Mouse (Mus musculus): Measurements from ENCODE around the gene Lin54. TPM values are rescaled to one million over a fixed set of nuclear protein-coding genes. Genes with fewer than 3 reads are reported as not detected.
A peak's percentile ranks its signal among the peaks of the same experiment; 100 is the strongest.

Gene Lin54
- polyA plus RNA-seq, 1 experiment from 2014 or later, result 12.5 TPM

DNA sequence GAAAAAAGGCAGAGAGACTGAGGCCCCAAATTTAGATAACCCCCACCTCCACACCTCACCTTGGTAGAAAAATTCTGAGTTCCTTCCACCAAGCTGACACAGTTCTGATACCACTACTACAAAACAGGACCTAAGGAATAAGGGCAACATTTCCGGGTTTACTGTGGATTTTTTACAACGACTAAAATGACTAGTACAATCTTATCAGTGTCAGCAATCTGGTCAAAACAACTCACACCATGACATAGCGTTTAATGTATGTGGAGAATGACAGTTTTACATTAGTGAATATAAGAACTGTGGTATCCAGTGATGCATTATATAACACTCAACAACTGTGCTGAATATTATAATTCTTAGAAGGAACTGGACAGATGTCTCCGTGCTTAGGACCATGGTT is 828 bp upstream of the Lin54 start:
- Histone ChIP-seq H3K9ac (ENCODE audit: low read depth, low read length) (no peak overlapping the region), H3K27ac (replicated peaks; ENCODE audit: low read depth, low read length) (no peak overlapping the region), H3K9me3 (ENCODE audit: control insufficient read depth, low read length) (no peaks in the 10 kb centered on the region), H3K4me3 (ENCODE audit: low read depth, low read length) (no peak overlapping the region), H3K27me3 (replicated peaks; ENCODE audit: control insufficient read depth, insufficient read depth, low read length) (no peaks in the 10 kb centered on the region), H3K4me2 (ENCODE audit: low read depth, low read length) (peak overlapping the region; percentile 94; the same call in 1 of the 2 replicates), H3K4me1 (ENCODE audit: control insufficient read depth, insufficient read depth, low read length) (peaks cover 21% of the 10 kb centered on the region), H3K36me3 (ENCODE audit: control insufficient read depth, insufficient read depth, low read length) (no peaks in the 10 kb centered on the region)
- ATAC-seq (ENCODE audit: low read depth), result no peak
- 76% methylated on average over 4 of the region's 4 CpGs for WGBS
- DNase-seq (ENCODE audit: low spot score), result no peak

DNA sequence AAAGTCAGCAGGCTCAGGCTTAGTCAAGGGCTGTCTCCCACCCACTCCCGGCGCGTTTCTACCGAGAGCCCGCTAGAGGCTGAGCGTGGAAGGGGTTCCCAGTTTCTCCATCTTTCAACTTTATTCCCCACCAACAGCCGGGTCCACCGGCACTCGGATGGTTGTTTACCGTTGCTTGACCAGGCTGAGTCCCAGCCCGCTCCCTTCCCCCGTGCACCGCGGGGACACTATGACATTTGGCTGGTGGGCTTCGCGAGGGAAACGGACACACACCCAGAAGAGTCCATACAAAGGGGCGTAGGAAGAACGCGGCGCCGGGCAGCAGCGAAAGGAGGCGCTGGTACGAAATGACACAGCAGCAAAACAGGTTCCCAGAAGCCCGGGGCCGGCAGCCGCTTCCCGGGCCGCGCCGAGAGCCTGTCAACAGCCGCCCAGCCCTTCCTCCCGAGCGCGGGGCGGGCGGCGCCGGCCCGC is 571 bp downstream of the Lin54 start:
- Histone ChIP-seq H3K27me3 (replicated peaks; ENCODE audit: control insufficient read depth, insufficient read depth, low read length) (no peaks in the 10 kb centered on the region), H3K4me1 (ENCODE audit: control insufficient read depth, insufficient read depth, low read length) (peaks cover 21% of the 10 kb centered on the region), H3K4me3 (ENCODE audit: low read depth, low read length) (peak overlapping the region; percentile 88), H3K9me3 (ENCODE audit: control insufficient read depth, low read length) (no peaks in the 10 kb centered on the region), H3K4me2 (ENCODE audit: low read depth, low read length) (peak overlapping the region; percentile 94), H3K27ac (replicated peaks; ENCODE audit: low read depth, low read length) (peak overlapping the region; percentile 58; the same call in 1 of the 2 replicates), H3K9ac (ENCODE audit: low read depth, low read length) (peak overlapping the region; percentile 66), H3K36me3 (ENCODE audit: control insufficient read depth, insufficient read depth, low read length) (no peaks in the 10 kb centered on the region)
- WGBS, result under 1% methylated on average over 25 of the region's 41 CpGs
- DNase-seq (ENCODE audit: low spot score) (peak; percentile 37), ATAC-seq (ENCODE audit: low read depth) (peak; percentile 7; the same call in 1 of the 2 replicates)

DNA sequence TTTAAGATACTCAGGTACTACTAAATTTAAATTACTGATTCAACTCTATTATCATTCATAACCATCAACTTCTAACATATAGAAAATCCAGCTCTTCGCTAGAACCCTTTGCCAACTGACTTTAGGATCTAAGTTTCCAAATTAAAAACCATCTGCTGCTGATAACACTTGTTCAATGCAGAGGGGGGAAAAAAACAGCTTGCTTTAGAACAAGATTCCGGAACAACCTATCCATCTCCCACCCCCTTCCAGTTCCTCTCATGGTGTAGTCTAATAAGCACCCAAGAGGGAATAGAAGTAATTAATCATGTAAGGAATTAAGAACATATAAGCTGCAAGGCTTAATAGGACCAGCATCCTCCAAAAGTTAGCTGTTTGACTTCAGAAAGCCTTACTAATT is 1.2 kb downstream of the Lin54 start:
- Histone ChIP-seq H3K9me3 (ENCODE audit: control insufficient read depth, low read length) (no peaks in the 10 kb centered on the region), H3K27me3 (replicated peaks; ENCODE audit: control insufficient read depth, insufficient read depth, low read length) (no peaks in the 10 kb centered on the region), H3K27ac (replicated peaks; ENCODE audit: low read depth, low read length) (no peak overlapping the region), H3K4me1 (ENCODE audit: control insufficient read depth, insufficient read depth, low read length) (peaks cover 21% of the 10 kb centered on the region), H3K4me3 (ENCODE audit: low read depth, low read length) (peak overlapping the region; percentile 88), H3K36me3 (ENCODE audit: control insufficient read depth, insufficient read depth, low read length) (no peaks in the 10 kb centered on the region), H3K4me2 (ENCODE audit: low read depth, low read length) (peak overlapping the region; percentile 94), H3K9ac (ENCODE audit: low read depth, low read length) (peak overlapping the region; percentile 66; the same call in 1 of the 2 replicates)
- WGBS, result 19% methylated on average over 2 of the region's 2 CpGs
- ATAC-seq (ENCODE audit: low read depth) (no peak), DNase-seq (ENCODE audit: low spot score) (no peak)

DNA sequence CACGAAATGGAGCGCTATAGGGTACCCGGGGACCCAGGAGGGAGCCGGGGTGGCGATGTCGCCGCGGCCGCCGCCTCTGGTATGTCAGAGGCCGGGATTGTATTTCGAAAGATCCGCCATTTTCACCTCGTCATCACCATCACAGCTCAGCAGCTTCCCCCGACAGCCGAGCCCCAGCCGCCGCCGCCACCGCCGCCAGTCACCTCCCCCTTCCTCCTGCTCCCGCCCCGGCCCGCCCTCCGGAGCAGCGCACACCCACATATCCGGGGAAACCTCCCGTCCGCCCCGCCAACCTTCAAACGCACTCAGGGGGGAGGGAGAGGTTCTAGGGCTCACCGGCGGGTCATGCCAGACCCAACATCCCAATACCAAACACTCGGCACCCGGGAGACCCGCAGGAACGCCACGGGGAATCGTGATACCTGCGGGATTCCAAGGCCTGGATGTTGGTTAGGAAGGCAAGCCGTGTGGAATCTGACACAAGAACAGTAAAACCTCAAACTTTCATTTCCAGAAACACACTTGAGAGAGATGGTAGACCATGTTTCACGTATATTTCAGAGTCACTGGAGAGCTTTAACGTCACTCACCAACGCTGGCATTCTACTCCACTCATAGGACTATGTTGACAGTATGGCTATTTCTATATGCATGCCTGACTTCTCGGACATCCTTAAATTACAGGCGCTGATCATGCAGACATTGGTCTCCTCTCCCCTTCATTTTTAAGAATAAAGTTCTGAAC is 1.8 kb downstream of the Lin54 start:
- WGBS, result under 1% methylated on average over 34 of the region's 46 CpGs
- peak overlapping the region; percentile 84 for H3K9ac ChIP-seq (ENCODE audit: low read depth, low read length)
- no peaks in the 10 kb centered on the region for H3K27me3 ChIP-seq (replicated peaks; ENCODE audit: control insufficient read depth, insufficient read depth, low read length)
- H3K4me3 ChIP-seq (ENCODE audit: low read depth, low read length), result peak overlapping the region; percentile 88
- H3K4me1 ChIP-seq (ENCODE audit: control insufficient read depth, insufficient read depth, low read length), result peaks cover 21% of the 10 kb centered on the region
- H3K9me3 ChIP-seq (ENCODE audit: control insufficient read depth, low read length), result no peaks in the 10 kb centered on the region
- DNase-seq (ENCODE audit: low spot score) (peak; percentile 84), ATAC-seq (ENCODE audit: low read depth) (peak; percentile 81)
- H3K4me2 ChIP-seq (ENCODE audit: low read depth, low read length), result peak overlapping the region; percentile 94
- no peaks in the 10 kb centered on the region for H3K36me3 ChIP-seq (ENCODE audit: control insufficient read depth, insufficient read depth, low read length)
- H3K27ac ChIP-seq (replicated peaks; ENCODE audit: low read depth, low read length), result peak overlapping the region; percentile 72

DNA sequence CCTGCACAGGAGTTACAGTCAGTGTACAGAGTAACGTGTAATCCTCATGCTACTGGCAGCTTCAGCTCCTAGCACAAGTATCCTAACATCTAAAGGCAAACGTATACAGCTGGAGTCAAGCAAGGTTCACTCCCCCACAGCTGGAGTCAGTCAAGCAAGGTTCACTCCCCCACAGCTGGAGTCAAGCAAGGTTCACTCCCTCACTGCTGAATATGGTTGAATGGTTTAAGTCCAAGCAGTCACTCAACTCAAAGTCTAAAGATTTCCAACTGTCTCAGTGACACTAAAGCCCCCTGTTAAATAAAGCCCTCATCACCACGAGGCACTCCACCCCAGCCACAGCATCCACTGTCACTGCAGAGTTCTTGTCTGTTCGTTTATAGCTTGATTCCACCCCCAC is 8.7 kb downstream of the Lin54 start:
- Histone ChIP-seq H3K27ac (replicated peaks; ENCODE audit: low read depth, low read length) (no peak overlapping the region), H3K9me3 (ENCODE audit: control insufficient read depth, low read length) (no peaks in the 10 kb centered on the region), H3K4me1 (ENCODE audit: control insufficient read depth, insufficient read depth, low read length) (no peaks in the 10 kb centered on the region), H3K4me3 (ENCODE audit: low read depth, low read length) (no peak overlapping the region), H3K9ac (ENCODE audit: low read depth, low read length) (no peak overlapping the region), H3K36me3 (ENCODE audit: control insufficient read depth, insufficient read depth, low read length) (no peaks in the 10 kb centered on the region), H3K27me3 (replicated peaks; ENCODE audit: control insufficient read depth, insufficient read depth, low read length) (no peaks in the 10 kb centered on the region), H3K4me2 (ENCODE audit: low read depth, low read length) (no peak overlapping the region)
- 64% methylated on average over 4 of the region's 4 CpGs for WGBS
- DNase-seq (ENCODE audit: low spot score) (no peak), ATAC-seq (ENCODE audit: low read depth) (no peak)

DNA sequence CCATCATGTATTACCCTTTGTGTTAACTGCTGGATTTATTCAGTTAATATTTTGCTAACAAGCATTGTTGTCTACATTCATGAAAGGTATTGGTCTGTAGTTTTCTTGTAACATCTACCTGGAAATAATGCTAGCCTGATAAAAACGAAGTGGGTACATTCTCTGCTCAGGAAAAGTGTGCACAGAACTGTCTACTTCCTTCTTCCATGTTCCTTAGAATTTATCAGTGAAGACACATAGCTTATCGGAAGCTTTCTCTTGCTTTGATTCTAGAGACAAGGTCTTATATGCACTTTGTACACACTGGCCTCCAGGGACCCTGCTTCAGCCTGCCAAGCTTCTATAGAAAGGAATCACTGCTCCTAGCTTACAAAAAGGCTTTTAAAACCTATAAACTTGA is 11.1 kb downstream of the Lin54 start:
- Histone ChIP-seq H3K27ac (replicated peaks; ENCODE audit: low read depth, low read length) (no peak overlapping the region), H3K9me3 (ENCODE audit: control insufficient read depth, low read length) (no peaks in the 10 kb centered on the region), H3K36me3 (ENCODE audit: control insufficient read depth, insufficient read depth, low read length) (peaks cover 3% of the 10 kb centered on the region; the same call in 1 of the 2 replicates), H3K4me3 (ENCODE audit: low read depth, low read length) (no peak overlapping the region), H3K4me1 (ENCODE audit: control insufficient read depth, insufficient read depth, low read length) (no peaks in the 10 kb centered on the region), H3K9ac (ENCODE audit: low read depth, low read length) (no peak overlapping the region), H3K27me3 (replicated peaks; ENCODE audit: control insufficient read depth, insufficient read depth, low read length) (no peaks in the 10 kb centered on the region), H3K4me2 (ENCODE audit: low read depth, low read length) (no peak overlapping the region)
- DNase-seq (ENCODE audit: low spot score) (no peak), ATAC-seq (ENCODE audit: low read depth) (no peak)
- WGBS, result 85% methylated on average over 2 of the region's 2 CpGs

DNA sequence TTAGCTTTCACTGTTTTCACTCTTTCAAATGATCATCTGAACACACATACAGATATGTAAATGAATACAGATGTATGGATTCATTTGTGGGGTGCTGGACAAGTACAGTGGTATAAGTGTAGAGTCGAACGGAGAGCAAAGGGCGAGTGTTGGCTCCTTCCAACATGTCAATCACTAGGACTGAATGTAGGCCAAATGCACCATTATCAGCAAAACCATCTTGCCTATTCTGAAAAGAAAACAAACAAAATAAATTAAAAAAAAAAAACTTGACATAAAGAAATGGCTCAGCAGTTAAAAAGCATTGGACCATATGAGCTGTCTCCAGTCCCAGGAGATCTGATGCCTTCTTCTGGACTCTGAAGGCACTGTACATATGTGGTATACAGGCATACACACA is 12.2 kb downstream of the Lin54 start:
- H3K9me3 ChIP-seq (ENCODE audit: control insufficient read depth, low read length), result no peaks in the 10 kb centered on the region
- ATAC-seq (ENCODE audit: low read depth) (no peak), DNase-seq (ENCODE audit: low spot score) (no peak)
- WGBS, result 85% methylated on average over 3 of the region's 3 CpGs
- H3K4me2 ChIP-seq (ENCODE audit: low read depth, low read length), result no peak overlapping the region
- no peak overlapping the region for H3K4me3 ChIP-seq (ENCODE audit: low read depth, low read length)
- H3K27ac ChIP-seq (replicated peaks; ENCODE audit: low read depth, low read length), result no peak overlapping the region
- no peaks in the 10 kb centered on the region for H3K4me1 ChIP-seq (ENCODE audit: control insufficient read depth, insufficient read depth, low read length)
- H3K27me3 ChIP-seq (replicated peaks; ENCODE audit: control insufficient read depth, insufficient read depth, low read length), result no peaks in the 10 kb centered on the region
- H3K36me3 ChIP-seq (ENCODE audit: control insufficient read depth, insufficient read depth, low read length), result peaks cover 7% of the 10 kb centered on the region; the same call in 1 of the 2 replicates
- H3K9ac ChIP-seq (ENCODE audit: low read depth, low read length), result no peak overlapping the region

DNA sequence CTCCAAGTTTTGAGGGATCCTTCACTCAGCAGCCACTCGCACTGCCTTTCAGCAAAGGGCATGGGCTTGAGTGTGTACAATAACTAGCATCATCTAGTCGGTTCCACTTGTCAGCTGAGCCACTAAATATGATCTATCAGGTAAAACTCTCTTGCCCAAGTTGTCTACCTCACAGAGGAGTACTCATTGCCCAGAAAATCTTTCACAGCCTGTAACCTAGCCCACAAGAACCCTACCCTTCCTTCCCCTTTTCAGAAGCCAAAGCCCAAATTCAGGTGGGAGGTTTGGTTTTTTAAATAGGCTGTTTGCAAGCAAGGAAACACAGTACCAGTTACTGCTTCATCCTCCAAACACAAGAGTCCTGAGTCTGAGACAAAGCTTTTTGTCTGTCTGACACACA is 13.3 kb downstream of the Lin54 start:
- H3K9me3 ChIP-seq (ENCODE audit: control insufficient read depth, low read length), result no peaks in the 10 kb centered on the region
- DNase-seq (ENCODE audit: low spot score), result no peak
- no peak overlapping the region for H3K4me2 ChIP-seq (ENCODE audit: low read depth, low read length)
- no peak overlapping the region for H3K27ac ChIP-seq (replicated peaks; ENCODE audit: low read depth, low read length)
- no peaks in the 10 kb centered on the region for H3K4me1 ChIP-seq (ENCODE audit: control insufficient read depth, insufficient read depth, low read length)
- WGBS, result 81% methylated on average over 2 of the region's 2 CpGs
- H3K9ac ChIP-seq (ENCODE audit: low read depth, low read length), result no peak overlapping the region
- H3K27me3 ChIP-seq (replicated peaks; ENCODE audit: control insufficient read depth, insufficient read depth, low read length), result no peaks in the 10 kb centered on the region
- H3K36me3 ChIP-seq (ENCODE audit: control insufficient read depth, insufficient read depth, low read length), result peaks cover 7% of the 10 kb centered on the region; the same call in 1 of the 2 replicates
- no peak for ATAC-seq (ENCODE audit: low read depth)
- H3K4me3 ChIP-seq (ENCODE audit: low read depth, low read length), result no peak overlapping the region

DNA sequence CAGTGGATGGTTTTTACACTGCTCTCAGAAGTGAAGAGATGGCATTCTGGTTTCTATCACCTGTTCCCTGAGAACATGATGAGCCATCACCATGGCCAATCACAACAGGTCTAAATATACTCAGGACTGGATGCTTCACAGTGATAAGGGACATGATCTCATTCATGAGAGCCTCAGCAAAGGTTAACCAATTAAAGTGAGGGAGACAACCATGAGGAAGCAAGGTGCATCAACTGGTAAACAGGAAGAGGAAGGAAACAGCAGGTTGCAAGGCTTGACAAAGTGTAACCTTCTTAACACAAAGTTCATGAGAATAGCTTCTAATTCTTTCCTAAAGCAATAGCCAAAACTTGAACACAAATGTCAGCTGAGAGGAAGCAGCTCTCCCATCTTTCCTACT is 16.9 kb downstream of the Lin54 start:
- ATAC-seq (ENCODE audit: low read depth) (no peak), DNase-seq (ENCODE audit: low spot score) (no peak)
- Histone ChIP-seq H3K4me3 (ENCODE audit: low read depth, low read length) (no peak overlapping the region), H3K9me3 (ENCODE audit: control insufficient read depth, low read length) (no peaks in the 10 kb centered on the region), H3K27me3 (replicated peaks; ENCODE audit: control insufficient read depth, insufficient read depth, low read length) (no peaks in the 10 kb centered on the region), H3K36me3 (ENCODE audit: control insufficient read depth, insufficient read depth, low read length) (peaks cover 7% of the 10 kb centered on the region; the same call in 1 of the 2 replicates), H3K27ac (replicated peaks; ENCODE audit: low read depth, low read length) (no peak overlapping the region), H3K9ac (ENCODE audit: low read depth, low read length) (no peak overlapping the region), H3K4me2 (ENCODE audit: low read depth, low read length) (no peak overlapping the region), H3K4me1 (ENCODE audit: control insufficient read depth, insufficient read depth, low read length) (no peaks in the 10 kb centered on the region)
